Mouse (Mus musculus) lung, postnatal 0 days (tissue): ENCODE data around the gene Nsd2. TPM values are rescaled to one million over a fixed set of nuclear protein-coding genes. Genes with fewer than 3 reads are reported as not detected.
A peak's percentile ranks its signal among the peaks of the same experiment; 100 is the strongest.
"Not testable (repeated sequence)": the region's sequence is repeated elsewhere in the genome, so short reads cannot be mapped to it uniquely, and the experiment has no call there.

Experiments used
- ATAC-seq: fragments of 200-750 bp; cut with Nextera tagmentation; 2 replicates; pipeline ENCODE4 v1.8.0; 2017; ENCODE audit warnings: moderate library complexity
- DNase-seq: peaks from one replicate; pipeline ENCODE4 v3.0.0-alpha.2; 2016; ENCODE audit warnings: low spot score
- H3K27ac ChIP-seq: fragments of 300-500 bp; sonication (generic); 2 replicates; pipeline ENCODE4 v1.5.1; 2014; ENCODE audit warnings: antibody characterized with exemption, mild to moderate bottlenecking, low read length, mixed read lengths
- H3K27me3 ChIP-seq: fragments of 300-500 bp; sonication (generic); replicated peaks from 2 replicates; pipeline ENCODE4 v1.6.1; 2014; ENCODE audit warnings: low read length, mixed read lengths; ENCODE audit not compliant: insufficient read depth
- H3K36me3 ChIP-seq: fragments of 300-500 bp; sonication (generic); 2 replicates; pipeline ENCODE4 v1.6.1; 2014; ENCODE audit warnings: low read length, mixed read lengths; ENCODE audit not compliant: insufficient read depth
- H3K4me1 ChIP-seq: fragments of 300-500 bp; sonication (generic); 2 replicates; pipeline ENCODE4 v1.6.1; 2014; ENCODE audit warnings: antibody characterized with exemption, low read depth, low read length, mixed read lengths; ENCODE audit not compliant: insufficient read depth
- H3K4me2 ChIP-seq: fragments of 300-500 bp; sonication (generic); replicated peaks from 2 replicates; pipeline ENCODE4 v1.6.1; 2014; ENCODE audit warnings: low read depth, mild to moderate bottlenecking, low read length, moderate library complexity, mixed read lengths
- H3K4me3 ChIP-seq: fragments of 300-500 bp; sonication (generic); 2 replicates; pipeline ENCODE4 v1.5.1; 2014; ENCODE audit warnings: low read depth, low read length
- H3K9ac ChIP-seq: fragments of 300-500 bp; sonication (generic); replicated peaks from 2 replicates; pipeline ENCODE4 v1.6.1; 2014; ENCODE audit warnings: low read depth, mild to moderate bottlenecking
- H3K9me3 ChIP-seq: fragments of 300-500 bp; sonication (generic); 2 replicates; pipeline ENCODE4 v1.6.1; 2016; ENCODE audit warnings: low read length, mixed read lengths
- CTCF ChIP-seq: IDR thresholded peaks from 2 replicates; pipeline ENCODE4 v1.5.1; 2016; ENCODE audit warnings: antibody characterized with exemption, mild to moderate bottlenecking
- WGBS: fragments of 180-500 bp; shearing (Covaris S2); extraction: QIAGEN DNeasy Blood & Tissue Kit; methylation state at CpG from one replicate; pipeline ENCODE4 v1.1.7; 2014; 5-methylcytosine and 5-hydroxymethylcytosine counted together
- microRNA-seq: library from miRNA; unstranded; fragments of <30 nt; microRNA quantifications from one replicate; pipeline ENCODE4, GENCODE M21; 2016
- polyA plus RNA-seq: library from polyadenylated mRNA; unstranded; fragments of >200 nt; fragmentation: Nextera tagmentation; extraction: Ambion mirVana; gene quantifications from 2 replicates; pipeline ENCODE4 v1.2.1, GENCODE M21; 2015

The Nsd2 gene
- polyA plus RNA-seq, 1 experiment from 2014 or later, result 13.5 TPM

DNA sequence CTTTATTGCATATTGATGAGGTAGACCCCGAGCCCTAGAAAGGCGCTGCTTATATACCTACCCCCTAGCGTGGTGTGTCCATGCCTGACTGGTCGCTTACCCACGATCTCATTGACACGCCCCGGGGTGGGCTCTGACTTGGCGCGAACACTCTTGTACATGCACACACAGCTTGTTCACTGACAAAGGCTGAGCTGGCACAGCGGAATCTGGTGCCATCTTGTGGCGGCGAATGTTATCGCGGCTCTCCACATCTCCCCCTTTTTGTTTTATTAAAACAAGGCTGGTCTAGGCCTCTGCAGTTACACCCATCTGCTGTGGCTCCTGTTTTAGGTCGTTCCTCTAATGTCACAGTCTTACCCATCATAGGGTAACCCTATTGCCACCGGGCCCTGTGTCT lies 126.5 kb downstream of the Nsd2 start:
- ATAC-seq, H3K4me3 ChIP-seq, DNase-seq, H3K9ac ChIP-seq, H3K4me2 ChIP-seq, H3K36me3 ChIP-seq, H3K9me3 ChIP-seq, H3K4me1 ChIP-seq, H3K27me3 ChIP-seq, H3K27ac ChIP-seq: not testable (repeated sequence)
- TF ChIP-seq CTCF, result peak; percentile 25; the same call in 1 of the 2 replicates
- 88% methylated on average over 16 of the region's 16 CpGs for WGBS

Small RNA genes lying within 50 kb of the gene (microRNA-seq; reads per million reads assigned to microRNA genes)
- not detected for gene Mir7024

Other genes with a start within 250 kb of the Nsd2 start
- gene Fam53a, start 191.1 kb upstream of the Nsd2 start, polyA plus RNA-seq, result 43.9 and 46.1 TPM in 2 replicates
- gene Gm9903, start 190.8 kb upstream of the Nsd2 start, polyA plus RNA-seq, result 0.37 and 0.41 TPM in 2 replicates
- gene Slbp, start 168.2 kb upstream of the Nsd2 start, polyA plus RNA-seq, result 81.2 and 85.6 TPM in 2 replicates
- 12.5 and 14.5 TPM in 2 replicates for gene Tacc3, start 162.6 kb upstream of the Nsd2 start, polyA plus RNA-seq
- gene Tmem129, start 162.3 kb upstream of the Nsd2 start, polyA plus RNA-seq, result 22.5 and 25.1 TPM in 2 replicates
- gene Fgfr3, start 99.1 kb upstream of the Nsd2 start, polyA plus RNA-seq, result 67.9 and 72.5 TPM in 2 replicates
- gene Letm1, start 37.9 kb upstream of the Nsd2 start, polyA plus RNA-seq, result 39.1 and 40.1 TPM in 2 replicates
- 21.7 and 22.3 TPM in 2 replicates for gene Nelfa, start 115.7 kb downstream of the Nsd2 start, polyA plus RNA-seq
- gene Gm1673, start 162.7 kb downstream of the Nsd2 start, polyA plus RNA-seq, result 26.9 and 30.8 TPM in 2 replicates
- 0.20 and 0.29 TPM in 2 replicates for gene Nat8l, start 175.3 kb downstream of the Nsd2 start, polyA plus RNA-seq